Mouse (Mus musculus) adrenal gland (tissue): ENCODE results near the gene Rap2c.

Experiments used
- intact Hi-C: fragments of 180-260 bp; cut with DNase I; formaldehyde crosslinking; loops from one replicate; pipeline ENCODE4 v1.15.1; 2025

Gene Rap2c

GRCm38 (mm10) chrX:50972145-50972544 lies 45.7 kb downstream of the Rap2c start:
- intact Hi-C loops = no loop called here

- intact Hi-C loops = no loop called here
Measured at GRCm38 (mm10) chrX:50969907-50970306, 47.9 kb downstream of the Rap2c start.

GRCm38 (mm10) chrX:50968157-50968932 lies 49.5 kb downstream of the Rap2c start:
- intact Hi-C loops = no loop called here

- intact Hi-C loops = no loop called here
Measured at GRCm38 (mm10) chrX:50965157-50965556, 52.7 kb downstream of the Rap2c start.

GRCm38 (mm10) chrX:50962955-50963354 lies 54.9 kb downstream of the Rap2c start:
- intact Hi-C loops = no loop called here
